Mouse (Mus musculus) ES-CJ7 (cell line): ENCODE measurements at regions not wholly inside any gene's neighbourhood (a gene's known extent, or its start where the extent isn't known, plus 50 kb on each side); places are given as distances from the start of the nearest gene placed in this dataset.

ENCODE experiments used
- DNase-seq: peaks from one replicate; pipeline ENCODE4 v3.0.0; 2011; ENCODE audit warnings: low read depth, low spot score

- DNase-seq, result no peak
Observed at GRCm38 (mm10) chr5:119058231-119058851, 497.9 kb downstream of the Med13l start.

- no peak for DNase-seq
Observed at GRCm38 (mm10) chr5:119059223-119059622, 498.7 kb downstream of the Med13l start.

GRCm38 (mm10) chr5:119060886-119061285, 500.4 kb downstream of the Med13l start:
- no peak for DNase-seq

- no peak for DNase-seq
Observed at GRCm38 (mm10) chr5:119062478-119062877, 502.0 kb downstream of the Med13l start.

GRCm38 (mm10) chr5:119066666-119067065, 506.2 kb downstream of the Med13l start:
- DNase-seq, result no peak

GRCm38 (mm10) chr5:119069765-119070333, 509.4 kb downstream of the Med13l start:
- no peak for DNase-seq

GRCm38 (mm10) chr5:119072712-119073111, 512.2 kb downstream of the Med13l start:
- DNase-seq, result no peak

GRCm38 (mm10) chr5:119080747-119081146, 520.3 kb downstream of the Med13l start:
- DNase-seq, result no peak

GRCm38 (mm10) chr5:119082895-119083294, 522.4 kb downstream of the Med13l start:
- no peak for DNase-seq

GRCm38 (mm10) chr5:119097576-119098193, 537.2 kb downstream of the Med13l start:
- peak; percentile 80 for DNase-seq

- peak; percentile 43 for DNase-seq
Observed at GRCm38 (mm10) chr5:119099817-119100216, 539.3 kb downstream of the Med13l start.

GRCm38 (mm10) chr5:119103503-119103902, 543.0 kb downstream of the Med13l start:
- no peak for DNase-seq

- DNase-seq, result no peak
Observed at GRCm38 (mm10) chr5:119107898-119108297, 547.4 kb downstream of the Med13l start.

- DNase-seq, result no peak
Observed at GRCm38 (mm10) chr5:119109501-119109900, 549.0 kb downstream of the Med13l start.

GRCm38 (mm10) chr5:119114074-119114473, 553.6 kb downstream of the Med13l start:
- DNase-seq, result peak; percentile 35

GRCm38 (mm10) chr5:119125745-119126144, 544.7 kb upstream of the Tbx3 start:
- no peak for DNase-seq

- DNase-seq, result no peak
Observed at GRCm38 (mm10) chr5:119130176-119130575, 540.3 kb upstream of the Tbx3 start.

- no peak for DNase-seq
Observed at GRCm38 (mm10) chr5:119131461-119131860, 539.0 kb upstream of the Tbx3 start.

GRCm38 (mm10) chr5:119133378-119133777, 537.1 kb upstream of the Tbx3 start:
- no peak for DNase-seq

GRCm38 (mm10) chr5:119136916-119137315, 533.6 kb upstream of the Tbx3 start:
- DNase-seq, result no peak

GRCm38 (mm10) chr5:119137409-119137808, 533.1 kb upstream of the Tbx3 start:
- no peak for DNase-seq

- peak; percentile 31 for DNase-seq
Observed at GRCm38 (mm10) chr5:119137821-119138221, 532.6 kb upstream of the Tbx3 start.

- no peak for DNase-seq
Observed at GRCm38 (mm10) chr5:119138293-119138692, 532.2 kb upstream of the Tbx3 start.
